Mouse (Mus musculus) lung, postnatal 0 days (tissue): Measurements from ENCODE around the gene Calr3. TPM values are rescaled to one million over a fixed set of nuclear protein-coding genes. Genes with fewer than 3 reads are reported as not detected.

Experiments used
- ATAC-seq: fragments of 200-750 bp; cut with Nextera tagmentation; 2 replicates; pipeline ENCODE4 v1.8.0; 2017; ENCODE audit warnings: moderate library complexity
- DNase-seq: peaks from one replicate; pipeline ENCODE4 v3.0.0-alpha.2; 2016; ENCODE audit warnings: low spot score
- H3K27ac ChIP-seq: fragments of 300-500 bp; sonication (generic); 2 replicates; pipeline ENCODE4 v1.5.1; 2014; ENCODE audit warnings: antibody characterized with exemption, mild to moderate bottlenecking, low read length, mixed read lengths
- H3K27me3 ChIP-seq: fragments of 300-500 bp; sonication (generic); replicated peaks from 2 replicates; pipeline ENCODE4 v1.6.1; 2014; ENCODE audit warnings: low read length, mixed read lengths; ENCODE audit not compliant: insufficient read depth
- H3K36me3 ChIP-seq: fragments of 300-500 bp; sonication (generic); 2 replicates; pipeline ENCODE4 v1.6.1; 2014; ENCODE audit warnings: low read length, mixed read lengths; ENCODE audit not compliant: insufficient read depth
- H3K4me1 ChIP-seq: fragments of 300-500 bp; sonication (generic); 2 replicates; pipeline ENCODE4 v1.6.1; 2014; ENCODE audit warnings: antibody characterized with exemption, low read depth, low read length, mixed read lengths; ENCODE audit not compliant: insufficient read depth
- H3K4me2 ChIP-seq: fragments of 300-500 bp; sonication (generic); replicated peaks from 2 replicates; pipeline ENCODE4 v1.6.1; 2014; ENCODE audit warnings: low read depth, mild to moderate bottlenecking, low read length, moderate library complexity, mixed read lengths
- H3K4me3 ChIP-seq: fragments of 300-500 bp; sonication (generic); 2 replicates; pipeline ENCODE4 v1.5.1; 2014; ENCODE audit warnings: low read depth, low read length
- H3K9ac ChIP-seq: fragments of 300-500 bp; sonication (generic); replicated peaks from 2 replicates; pipeline ENCODE4 v1.6.1; 2014; ENCODE audit warnings: low read depth, mild to moderate bottlenecking
- H3K9me3 ChIP-seq: fragments of 300-500 bp; sonication (generic); 2 replicates; pipeline ENCODE4 v1.6.1; 2016; ENCODE audit warnings: low read length, mixed read lengths
- CTCF ChIP-seq: IDR thresholded peaks from 2 replicates; pipeline ENCODE4 v1.5.1; 2016; ENCODE audit warnings: antibody characterized with exemption, mild to moderate bottlenecking
- EP300 ChIP-seq: IDR thresholded peaks from 2 replicates; pipeline ENCODE4 v1.6.1; 2016; ENCODE audit warnings: antibody characterized with exemption, mild to moderate bottlenecking, control low read depth
- WGBS: fragments of 180-500 bp; shearing (Covaris S2); extraction: QIAGEN DNeasy Blood & Tissue Kit; methylation state at CpG from one replicate; pipeline ENCODE4 v1.1.7; 2014; 5-methylcytosine and 5-hydroxymethylcytosine counted together
- polyA plus RNA-seq: library from polyadenylated mRNA; unstranded; fragments of >200 nt; fragmentation: Nextera tagmentation; extraction: Ambion mirVana; gene quantifications from 2 replicates; pipeline ENCODE4 v1.2.1, GENCODE M21; 2015

The Calr3 gene
- polyA plus RNA-seq: 1.0 and 1.2 TPM in 2 replicates

DNA sequence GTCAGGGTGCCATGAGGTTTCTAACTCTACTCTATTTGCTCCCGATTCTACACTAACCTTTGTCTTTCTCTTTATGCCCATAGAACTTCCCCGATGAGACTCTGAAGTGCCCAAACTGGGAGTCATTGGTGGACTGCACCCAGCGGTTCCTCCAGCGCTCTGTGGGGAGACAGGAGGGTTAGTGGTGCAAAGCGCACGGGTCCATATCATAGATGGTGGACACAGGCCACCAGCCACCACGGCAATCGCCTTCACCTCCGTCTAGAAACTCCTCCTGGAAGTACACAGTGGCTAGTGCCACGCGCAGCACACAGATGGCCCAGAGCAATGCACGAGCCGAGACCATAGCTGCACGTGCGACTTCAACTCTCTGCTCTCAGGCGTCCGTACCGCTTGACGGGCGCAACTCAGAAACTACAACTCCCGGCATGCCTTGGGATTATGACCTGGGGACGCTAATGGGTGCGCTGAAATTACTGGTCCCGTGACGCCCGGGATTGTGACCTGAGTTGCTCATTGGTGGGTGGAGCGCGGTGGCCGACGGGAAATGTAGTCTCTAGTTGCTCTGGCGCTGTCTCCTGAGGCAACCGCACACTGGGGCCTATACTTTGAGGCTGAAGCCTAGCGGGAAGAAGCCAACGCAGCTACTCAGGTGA, at the start of gene Calr3, which contains the start of gene 1700030K09Rik:
Gene Calr3 (minus strand): TSS at position 533 of the 656 bp plus-strand sequence.
Gene 1700030K09Rik (plus strand): TSS at position 543 of the 656 bp plus-strand sequence.
- H3K9me3 ChIP-seq: no peaks in the 10 kb centered on the region
- no peak for TF ChIP-seq CTCF
- TF ChIP-seq EP300: no peak
- H3K4me1 ChIP-seq: no peaks in the 10 kb centered on the region; the same call in 1 of the 2 replicates
- DNase-seq: peak; percentile 99
- peak within 1 kb of the TSS; percentile 32 for H3K4me3 ChIP-seq
- no peaks in the 10 kb centered on the region for H3K27me3 ChIP-seq
- H3K9ac ChIP-seq: no peak within 1 kb of the TSS; the same call in 1 of the 2 replicates
- ATAC-seq: peak; percentile 100
- no peaks in the 10 kb centered on the region for H3K36me3 ChIP-seq
- H3K27ac ChIP-seq: peak within 1 kb of the TSS; percentile 55; the same call in 1 of the 2 replicates
- H3K4me2 ChIP-seq: peak within 1 kb of the TSS; percentile 60
- 6% methylated on average over 34 of the region's 34 CpGs for WGBS

- Histone ChIP-seq H3K4me3 (peak overlapping the region; percentile 95), H3K36me3 (peaks cover 21% of the 10 kb centered on the region), H3K9me3 (no peaks in the 10 kb centered on the region), H3K4me2 (peak overlapping the region; percentile 61), H3K27me3 (no peaks in the 10 kb centered on the region), H3K27ac (peak overlapping the region; percentile 86), H3K4me1 (no peaks in the 10 kb centered on the region; the same call in 1 of the 2 replicates), H3K9ac (peak overlapping the region; percentile 61)
- DNase-seq (no peak), ATAC-seq (no peak)
- WGBS: 5% methylated on average over 8 of the region's 8 CpGs
- TF ChIP-seq EP300: no peak
- TF ChIP-seq CTCF: no peak
These were observed 49.7 kb upstream of the Calr3 start for GRCm38 (mm10) chr8:72493381-72493780.

GRCm38 (mm10) chr8:72492622-72493081, 49.0 kb upstream of the Calr3 start:
- Histone ChIP-seq H3K4me3 (peak overlapping the region; percentile 95), H3K9ac (peak overlapping the region; percentile 84), H3K4me2 (peak overlapping the region; percentile 87), H3K27ac (peak overlapping the region; percentile 90), H3K9me3 (no peaks in the 10 kb centered on the region), H3K4me1 (no peaks in the 10 kb centered on the region; the same call in 1 of the 2 replicates), H3K27me3 (no peaks in the 10 kb centered on the region), H3K36me3 (peaks cover 21% of the 10 kb centered on the region)
- WGBS: 2% methylated on average over 48 of the region's 56 CpGs
- ATAC-seq (peak; percentile 98), DNase-seq (peak; percentile 99)
- TF ChIP-seq CTCF (no peak), EP300 (peak; percentile 47; the same call in 1 of the 2 replicates)

- peak within 1 kb of the TSS; percentile 95 for H3K4me3 ChIP-seq
- H3K4me2 ChIP-seq: peak within 1 kb of the TSS; percentile 87
- peaks cover 20% of the 10 kb centered on the region for H3K36me3 ChIP-seq
- peak within 1 kb of the TSS; percentile 84 for H3K9ac ChIP-seq
- H3K27me3 ChIP-seq: no peaks in the 10 kb centered on the region
- H3K9me3 ChIP-seq: no peaks in the 10 kb centered on the region
- peak; percentile 22 for ATAC-seq
- no peak for TF ChIP-seq CTCF
- TF ChIP-seq EP300: no peak
- H3K27ac ChIP-seq: peak within 1 kb of the TSS; percentile 90
- WGBS: under 1% methylated on average over 62 of the region's 98 CpGs
- peak; percentile 58 for DNase-seq
- no peaks in the 10 kb centered on the region; the same call in 1 of the 2 replicates for H3K4me1 ChIP-seq
These were observed 48.3 kb upstream of the Calr3 start, which contains the start of gene Slc35e1 for GRCm38 (mm10) chr8:72491680-72492621. Gene Slc35e1, minus strand, starts transcription at chr8:72492614.

- 69% methylated on average over 2 of the region's 2 CpGs for WGBS
These were observed 47.3 kb upstream of the Calr3 start for GRCm38 (mm10) chr8:72491017-72491416.

More at GRCm38 (mm10) chr8:72491017-72491416, 47.3 kb upstream of the Calr3 start:
- Histone ChIP-seq H3K4me2 (peak overlapping the region; percentile 87), H3K27ac (no peak overlapping the region; the same call in 1 of the 2 replicates), H3K9me3 (no peaks in the 10 kb centered on the region), H3K4me3 (no peak overlapping the region; the same call in 1 of the 2 replicates), H3K27me3 (no peaks in the 10 kb centered on the region), H3K4me1 (no peaks in the 10 kb centered on the region; the same call in 1 of the 2 replicates), H3K36me3 (peaks cover 11% of the 10 kb centered on the region), H3K9ac (no peak overlapping the region; the same call in 1 of the 2 replicates)
- ATAC-seq (no peak), DNase-seq (no peak)
- TF ChIP-seq EP300: no peak
- no peak for TF ChIP-seq CTCF
